Mouse (Mus musculus) embryonic fibroblast, embryonic 13.5 days (primary cell): ENCODE results near the gene Gm47283.

ENCODE experiments used
- CTCF ChIP-seq: IDR thresholded peaks from 2 replicates; pipeline ENCODE4 v1.5.1; 2011; ENCODE audit warnings: mild to moderate bottlenecking, control low read depth, low read length, moderate library complexity, borderline replicate concordance; ENCODE audit not compliant: insufficient read depth
- POLR2A ChIP-seq: IDR thresholded peaks from 2 replicates; pipeline ENCODE4 v1.6.1; 2011; ENCODE audit warnings: low read depth, mild to moderate bottlenecking, control low read depth, low read length, moderate library complexity

DNA sequence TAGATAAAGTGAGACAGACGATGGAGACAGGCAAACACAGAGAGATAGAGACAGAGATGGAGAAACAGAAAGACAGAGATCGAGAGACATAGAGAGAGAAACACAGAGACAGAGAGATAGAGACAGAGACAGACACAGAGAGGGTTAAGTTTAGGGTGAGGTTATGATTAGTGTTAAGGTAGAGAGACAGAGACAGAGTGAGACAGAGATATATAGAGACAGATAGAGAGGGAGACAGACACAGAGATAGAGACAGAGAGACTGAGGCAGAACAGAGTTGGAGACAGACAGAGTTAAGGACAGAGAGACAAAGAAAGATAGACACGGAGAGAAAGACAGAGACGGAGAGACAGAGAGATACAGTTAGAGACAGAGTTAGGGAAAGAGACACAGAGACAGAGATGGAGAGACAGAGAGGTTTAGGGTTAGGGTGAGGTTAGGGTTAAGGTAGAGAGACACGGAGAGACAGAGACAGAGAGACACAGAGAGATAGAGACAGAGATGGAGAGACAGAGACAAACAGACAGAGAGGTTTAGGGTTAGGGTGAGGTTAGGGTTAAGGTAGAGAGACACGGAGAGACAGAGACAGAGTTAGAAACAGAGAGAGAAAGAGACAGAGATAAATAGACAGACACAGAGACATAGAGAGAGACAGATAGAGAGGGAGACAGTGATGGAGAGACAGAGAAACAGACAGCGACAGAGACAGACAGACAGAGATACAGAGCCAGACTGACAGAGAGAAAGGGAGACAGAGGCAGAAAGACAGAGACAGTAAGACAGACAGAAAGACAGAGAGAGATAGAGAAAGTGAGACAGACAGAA, 46.7 kb upstream of the Gm47283 start:
- TF ChIP-seq CTCF = no peak
- no peak for TF ChIP-seq POLR2A
